Mouse (Mus musculus): Measurements from ENCODE around the gene C1qb.

DNA sequence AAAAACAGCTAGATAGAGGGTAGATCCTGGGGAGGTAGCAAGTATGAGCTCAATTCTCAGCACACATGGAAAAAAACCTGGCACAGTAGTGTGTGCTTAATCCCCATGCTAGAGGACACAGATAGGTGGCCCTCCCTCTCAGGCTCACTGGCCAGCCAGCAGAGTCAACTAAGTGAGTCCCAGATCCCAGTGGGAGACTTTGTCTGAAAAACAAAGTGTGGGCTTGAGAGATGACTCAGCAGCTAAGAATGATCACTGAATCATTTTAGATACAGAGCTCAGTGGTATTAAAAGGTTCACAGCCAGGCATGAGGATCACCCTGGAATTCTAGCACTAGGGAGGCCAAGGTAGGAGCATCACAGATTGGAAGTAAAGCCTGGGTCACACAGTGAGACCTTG lies 21.8 kb upstream of the C1qb start:
- TF ChIP-seq CTCF (IDR thresholded peaks at IDR 0.05; ENCODE audit: borderline replicate concordance, control insufficient read depth, extremely low read depth, insufficient read depth, low read length, poor library complexity) (no peak), POLR2A (IDR thresholded peaks at IDR 0.05; ENCODE audit: control insufficient read depth, extremely low read depth, insufficient read depth, low read length, poor library complexity) (no peak)
